Mouse (Mus musculus) c-Kit-negative CD71-positive TER-119-positive erythroid progenitor cells, embryonic 14.5 days (primary cell): ENCODE measurements around the gene Chst14.
A peak's percentile ranks its signal among the peaks of the same experiment; 100 is the strongest.

ENCODE experiments used
- DNase-seq: peaks from one replicate; pipeline ENCODE4 v3.0.0-alpha.2; 2013; ENCODE audit warnings: low read depth, low spot score

Chst14 gene

GRCm38 (mm10) chr2:118963007-118963675 lies 36.8 kb downstream of the Chst14 start:
- no peak for DNase-seq

GRCm38 (mm10) chr2:118963676-118964012 lies 37.3 kb downstream of the Chst14 start:
- DNase-seq: no peak

- DNase-seq: no peak
Observed at GRCm38 (mm10) chr2:118969585-118970147, 43.4 kb downstream of the Chst14 start.

- DNase-seq: no peak
Observed at GRCm38 (mm10) chr2:118972048-118972447, 45.8 kb downstream of the Chst14 start.

- peak; percentile 58 for DNase-seq
Observed at GRCm38 (mm10) chr2:118972687-118973376, 46.5 kb downstream of the Chst14 start.

- no peak for DNase-seq
Observed at GRCm38 (mm10) chr2:118975855-118976254, 49.6 kb downstream of the Chst14 start.

- peak; percentile 42 for DNase-seq
Observed at GRCm38 (mm10) chr2:118976282-118976929, 50.1 kb downstream of the Chst14 start.

- DNase-seq: no peak
Observed at GRCm38 (mm10) chr2:118976941-118977340, 50.6 kb downstream of the Chst14 start.

- DNase-seq: no peak
Observed at GRCm38 (mm10) chr2:118978064-118978463, 51.8 kb downstream of the Chst14 start.
